Mouse (Mus musculus) CH12F3 (cell line): ENCODE results near the gene Pxdn.

Experiments
- in situ Hi-C: fragments of 300-500 bp; cut with MboI; formaldehyde crosslinking; loops from 2 replicates; pipeline ENCODE4 v1.14.3; 2020; ENCODE audit warnings: low sequenced_read_pairs

Pxdn gene

GRCm38 (mm10) chr12:29951485-29951884 lies 14.1 kb downstream of the Pxdn start:
- in situ Hi-C loops: no loop called here

DNA sequence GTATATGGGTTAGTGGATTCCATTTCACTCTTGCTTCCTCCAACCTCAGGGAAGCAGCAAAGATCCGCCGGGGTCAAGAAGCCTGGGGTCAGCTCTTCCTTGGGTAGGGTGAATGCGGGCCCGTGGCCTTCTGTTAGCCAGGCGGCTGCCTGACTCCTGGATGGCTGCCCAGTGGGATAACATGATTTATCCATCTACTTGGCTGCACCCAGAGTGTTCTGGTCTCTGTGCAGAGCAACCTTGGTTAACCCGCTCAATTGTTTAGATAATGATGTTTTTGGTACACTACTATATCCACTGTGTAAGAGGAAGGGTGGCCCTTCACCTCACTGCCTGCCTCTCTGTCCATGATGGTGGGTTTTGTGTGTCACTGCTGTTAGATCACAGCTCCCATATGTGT lies 14.7 kb downstream of the Pxdn start:
- in situ Hi-C loops: no loop called here

DNA sequence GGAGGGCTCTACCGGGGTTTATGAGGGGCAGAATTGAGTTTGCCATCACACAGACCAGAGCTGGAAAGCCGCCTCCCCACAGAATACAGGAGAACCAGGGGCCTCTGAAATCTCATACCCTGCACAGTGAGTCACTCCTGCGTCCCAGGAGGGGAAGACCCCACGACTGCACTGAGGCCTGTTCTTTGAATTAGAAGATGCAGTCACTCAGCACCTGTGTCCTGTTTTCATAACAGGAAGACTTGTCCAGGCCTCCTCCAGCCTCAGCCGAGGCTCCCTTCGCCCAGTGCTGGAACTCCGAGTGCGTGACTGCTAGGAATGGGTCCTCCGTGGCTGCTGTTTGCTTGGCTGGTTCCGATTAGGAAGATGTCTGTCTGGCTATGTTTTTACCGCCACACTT lies 16.6 kb downstream of the Pxdn start:
- in situ Hi-C loops: no loop called here

GRCm38 (mm10) chr12:29954464-29954863 lies 17.1 kb downstream of the Pxdn start:
- in situ Hi-C loops: no loop called here

DNA sequence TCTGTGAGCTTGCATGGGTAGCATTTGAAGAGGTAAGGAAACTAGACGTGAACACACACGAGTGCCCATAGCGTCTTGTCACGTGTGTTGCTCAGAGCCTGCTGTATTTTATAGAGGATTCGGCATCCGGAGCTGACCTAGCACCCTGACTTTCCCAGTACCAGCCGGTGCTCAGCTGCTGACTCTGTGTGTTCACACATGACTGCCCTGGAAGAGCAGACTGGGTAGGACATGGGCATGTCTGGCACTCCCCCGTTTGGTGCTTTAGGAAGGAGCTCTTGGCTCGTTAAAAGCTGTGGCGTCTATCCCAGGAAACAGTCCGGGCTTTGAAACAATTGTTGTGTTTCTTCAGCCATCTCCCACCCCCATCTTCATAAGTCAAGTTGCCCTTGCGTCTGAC lies 19.6 kb downstream of the Pxdn start:
- in situ Hi-C loops: no loop called here

DNA sequence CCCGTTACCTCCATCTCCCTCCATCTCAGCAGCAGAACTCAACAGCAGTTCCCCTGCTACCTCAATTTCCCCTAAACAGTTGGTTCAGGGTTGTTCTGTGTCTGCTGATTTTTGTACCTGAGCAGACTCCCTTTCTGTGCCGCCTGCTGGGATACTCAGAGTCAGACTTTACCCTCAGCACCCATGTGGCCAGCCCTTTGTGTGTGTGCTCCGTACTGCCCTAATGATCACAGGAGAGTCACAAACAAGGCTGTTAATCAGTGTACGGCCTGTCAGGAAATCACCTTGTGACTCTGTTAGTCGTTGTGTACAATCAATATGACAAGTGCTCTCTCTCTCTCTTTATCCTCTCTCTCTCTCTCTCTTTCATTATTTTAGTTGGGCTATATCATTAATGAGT lies 21.2 kb downstream of the Pxdn start:
- in situ Hi-C loops: no loop called here

DNA sequence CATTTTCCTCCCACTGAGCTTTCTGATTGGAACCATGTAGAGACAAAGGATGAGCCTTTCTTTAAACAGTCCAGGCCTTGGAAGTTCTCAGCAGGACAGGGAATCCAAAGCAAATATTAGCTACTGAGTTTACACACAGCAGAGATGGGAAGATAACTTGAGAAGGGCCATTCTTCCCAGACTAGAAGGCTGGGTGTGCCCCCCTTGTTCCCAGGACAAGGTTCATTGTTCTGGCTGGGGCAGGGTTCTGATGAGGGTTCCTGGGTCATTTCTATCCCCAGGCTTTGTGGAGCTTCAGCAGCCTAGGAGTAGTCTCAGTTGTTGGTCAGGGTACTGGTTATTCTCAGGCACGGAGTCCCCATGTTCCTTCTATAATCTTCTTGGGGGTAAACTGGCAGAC lies 23.6 kb downstream of the Pxdn start:
- in situ Hi-C loops: no loop called here

DNA sequence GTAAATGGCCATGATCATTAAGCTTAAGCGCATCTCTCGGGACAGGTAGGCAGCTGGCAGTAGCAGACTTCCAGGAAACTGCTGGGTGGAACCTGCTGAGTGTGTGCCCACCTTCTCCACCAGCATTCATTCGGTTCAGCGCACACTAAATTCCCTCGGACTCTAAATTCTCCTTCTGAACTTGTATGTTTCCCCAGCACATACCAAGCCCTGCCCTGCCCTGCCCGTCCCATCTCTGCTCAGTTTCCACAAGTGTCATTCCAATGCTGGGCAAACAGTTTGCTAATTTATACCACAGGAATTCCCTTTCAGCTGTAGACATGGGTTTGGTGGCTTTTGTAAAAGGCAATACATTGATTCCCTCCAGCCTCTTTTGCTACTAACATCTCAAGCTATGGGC lies 27.6 kb downstream of the Pxdn start:
- in situ Hi-C loops: no loop called here

GRCm38 (mm10) chr12:29971795-29972464 lies 34.5 kb downstream of the Pxdn start:
- in situ Hi-C loops: no loop called here

- in situ Hi-C loops: no loop called here
Observed at GRCm38 (mm10) chr12:29972533-29972932, 35.1 kb downstream of the Pxdn start.

- in situ Hi-C loops: no loop called here
Observed at GRCm38 (mm10) chr12:29980076-29980475, 42.7 kb downstream of the Pxdn start.

GRCm38 (mm10) chr12:29981722-29982293 lies 44.4 kb downstream of the Pxdn start:
- in situ Hi-C loops: no loop called here

GRCm38 (mm10) chr12:29983190-29983589 lies 45.8 kb downstream of the Pxdn start:
- in situ Hi-C loops: no loop called here

DNA sequence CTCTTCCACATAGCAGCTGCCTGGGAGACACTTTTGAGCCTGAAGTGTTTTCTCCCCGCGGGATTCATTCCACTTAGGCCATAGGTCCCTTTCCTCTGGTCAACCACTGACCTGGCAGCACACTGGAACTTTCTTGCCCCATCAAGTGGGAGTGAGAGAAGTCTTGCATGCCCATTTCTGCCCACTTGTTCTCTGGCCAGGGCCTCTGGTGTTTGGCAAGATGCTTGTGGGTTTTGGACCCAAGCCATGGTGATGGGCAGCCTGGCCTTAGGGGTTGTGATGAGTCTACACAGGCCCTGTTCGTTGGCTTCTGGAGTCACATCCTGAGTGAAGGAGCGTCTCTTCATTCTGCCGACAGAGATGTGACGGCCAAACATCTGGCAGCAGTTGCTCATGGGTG lies 47.7 kb downstream of the Pxdn start:
- in situ Hi-C loops: no loop called here

DNA sequence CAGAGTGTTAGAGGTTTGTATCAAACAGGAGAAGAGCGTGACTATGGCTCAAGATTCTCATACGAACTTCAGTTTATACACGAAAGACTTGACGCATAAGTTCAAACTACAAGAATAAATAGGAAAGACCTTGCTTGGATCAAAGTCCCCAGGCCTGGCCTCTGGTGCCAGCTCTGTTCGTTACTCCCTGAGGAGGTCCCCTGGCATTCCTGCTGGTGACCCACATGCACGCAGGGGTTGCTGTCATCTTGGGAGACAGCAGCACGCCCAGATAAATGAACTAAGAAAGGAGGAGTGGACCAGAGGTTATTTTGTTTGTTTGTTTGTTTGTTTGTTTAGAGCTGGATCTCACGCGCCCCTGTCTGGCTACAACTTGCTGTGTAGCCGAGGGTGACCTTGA lies 48.8 kb downstream of the Pxdn start:
- in situ Hi-C loops: no loop called here

- in situ Hi-C loops: no loop called here
Observed at GRCm38 (mm10) chr12:29998895-29999294, 61.5 kb downstream of the Pxdn start.

GRCm38 (mm10) chr12:30001951-30002350 lies 64.5 kb downstream of the Pxdn start:
- in situ Hi-C loops: no loop called here

DNA sequence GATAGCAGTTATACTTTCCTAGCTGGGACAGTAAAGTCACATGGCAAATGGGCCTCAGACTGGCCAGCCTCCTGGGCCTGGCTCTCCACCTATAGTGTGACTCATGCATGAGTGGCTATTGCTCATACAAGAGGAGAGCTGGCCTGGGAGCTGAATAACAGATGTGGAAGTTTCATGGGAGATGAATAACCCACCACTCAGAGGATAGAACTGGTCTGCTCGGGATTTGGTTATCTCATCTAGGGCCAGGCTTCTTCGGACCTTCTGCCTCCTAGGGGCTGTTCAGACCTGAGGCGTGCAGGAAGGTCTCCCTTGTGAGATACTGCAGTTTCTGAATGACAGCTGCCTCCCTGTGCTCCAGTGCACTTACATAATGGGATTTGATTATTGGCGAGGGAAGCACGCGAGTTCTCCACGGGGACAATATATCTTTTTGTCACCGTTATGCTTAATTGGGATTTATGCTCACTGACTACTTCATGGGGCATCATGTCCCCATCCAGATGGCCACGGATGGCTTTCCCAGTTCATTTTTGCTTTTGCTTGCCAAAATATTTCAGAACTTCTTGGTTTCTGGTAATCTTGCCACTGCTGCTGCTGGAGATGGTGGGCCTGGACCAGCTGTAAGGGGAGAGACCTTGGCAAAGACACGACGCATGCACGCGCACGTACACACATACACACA lies 66.4 kb downstream of the Pxdn start:
- in situ Hi-C loops: no loop called here

DNA sequence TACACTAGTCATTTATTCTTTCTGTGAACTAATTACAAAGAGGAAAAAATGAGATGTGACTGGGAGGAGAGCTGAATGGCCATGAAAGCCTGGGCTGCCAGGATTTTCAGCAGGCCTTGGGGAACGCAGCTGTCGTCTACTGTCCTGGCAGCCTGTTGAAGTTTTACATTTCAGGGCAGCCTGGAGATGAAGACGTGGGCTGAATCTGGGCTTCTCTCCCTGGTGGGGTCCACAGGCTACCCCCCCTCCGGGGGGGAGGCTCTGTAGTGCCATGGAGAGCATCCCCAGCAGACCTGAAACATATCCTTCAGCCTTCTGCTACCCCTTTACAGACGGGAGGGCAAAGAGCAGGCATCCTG lies 66.9 kb downstream of the Pxdn start:
- in situ Hi-C loops: no loop called here

- in situ Hi-C loops: no loop called here
Observed at GRCm38 (mm10) chr12:30006586-30006985, 69.2 kb downstream of the Pxdn start.

DNA sequence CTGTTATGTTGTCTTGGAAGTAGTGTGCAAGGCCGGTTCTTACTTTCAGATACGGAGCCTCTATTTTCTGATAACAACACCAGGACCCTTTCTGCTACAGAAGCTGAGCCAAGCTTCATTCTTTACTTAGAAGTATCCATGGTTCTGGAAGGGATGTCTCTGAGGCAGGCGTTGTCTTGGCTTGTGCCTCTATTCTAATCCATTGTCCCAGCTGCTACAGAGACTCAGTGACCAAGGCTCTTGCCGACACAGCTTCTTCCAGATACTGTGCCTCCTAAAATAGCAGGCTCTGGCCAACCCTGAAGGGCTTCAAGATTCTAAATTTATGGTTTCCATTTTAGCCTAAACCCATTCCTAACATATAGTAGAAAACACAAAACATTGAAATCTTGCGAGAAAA lies 71.3 kb downstream of the Pxdn start:
- in situ Hi-C loops: no loop called here

DNA sequence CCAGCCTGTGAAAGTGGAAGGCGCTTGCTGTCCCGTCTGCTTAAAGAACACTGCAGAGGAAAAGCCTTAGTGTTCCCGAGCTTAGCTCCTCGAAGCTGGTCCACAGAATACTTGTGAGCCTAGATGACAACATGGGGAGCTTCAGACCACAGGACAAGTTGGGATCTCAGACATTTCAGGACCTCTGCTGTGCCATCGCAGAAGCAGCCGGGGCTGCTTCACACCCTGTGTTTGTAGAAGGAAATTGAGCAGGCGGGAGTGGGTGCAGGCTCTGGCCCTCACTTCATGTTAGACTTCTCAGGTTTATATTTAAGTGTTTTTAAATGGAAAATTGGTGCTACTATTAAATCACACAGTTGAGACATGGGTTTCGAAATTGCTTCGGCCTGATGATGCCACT lies 78.1 kb downstream of the Pxdn start:
- in situ Hi-C loops: no loop called here

DNA sequence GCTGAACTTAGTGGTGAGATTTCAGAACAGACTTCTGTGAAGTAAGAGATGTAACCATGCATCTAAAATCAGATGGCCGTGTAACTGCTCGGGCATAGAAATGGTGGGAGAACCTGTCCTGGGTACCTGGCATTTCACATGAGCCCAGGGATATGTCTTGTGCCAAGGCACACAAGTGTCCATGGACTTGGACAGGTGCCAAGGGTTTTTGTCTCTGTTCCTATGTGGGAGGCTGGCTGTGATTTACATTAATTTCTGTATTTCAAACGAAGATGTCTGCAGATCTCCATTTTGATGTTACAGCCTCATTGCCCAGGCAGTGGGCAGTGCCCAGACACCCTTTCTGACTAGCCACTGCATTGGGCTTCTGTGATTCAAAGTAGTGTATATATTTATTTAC lies 79.7 kb downstream of the Pxdn start:
- in situ Hi-C loops: no loop called here
